ENCODE assay signal across 9 mouse cellular contexts in genomic region chr6:34874101-34874921, GRCm38 (mm10). TPM values are rescaled to one million over a fixed set of nuclear protein-coding genes. Genes with fewer than 3 reads are reported as not detected.
DNase-seq lines count a peak whose midpoint lies in the region; ATAC-seq and TF ChIP-seq lines count a peak whose summit lies in the region.
"Had no signal": no experiment of that assay in that cellular context is flagged by ENCODE, and none has a peak within 500 bp of the region (broad histone marks: within the 10 kb centered on the region; RNA-seq: fewer than 3 reads in every experiment).

No protein-coding gene starts in this region.

- H3K36me3 ChIP-seq in midbrain, embryonic 10.5 days: peaks cover 26% of the 10 kb centered on the region
- H3K36me3 ChIP-seq in midbrain, embryonic 11.5 days (ENCODE audit: control insufficient read depth, insufficient read depth, low read length): no peaks in the 10 kb centered on the region
- H3K36me3 ChIP-seq in embryonic facial prominence, embryonic 14.5 days (ENCODE audit: control insufficient read depth, insufficient read depth, low read length): 0 out of 2 replicates have a peak, but pooled peaks cover 2% of the 10 kb centered on the region
- H3K36me3 ChIP-seq in neural tube, embryonic 13.5 days: no peaks in the 10 kb centered on the region
- peaks cover 4% of the 10 kb centered on the region; the same call in 1 of the 2 replicates for H3K36me3 ChIP-seq in forebrain, postnatal 0 days (ENCODE audit: insufficient read depth)

- peaks cover 38% of the 10 kb centered on the region for H3K4me1 ChIP-seq in midbrain, embryonic 10.5 days
- peaks cover 15% of the 10 kb centered on the region for H3K4me1 ChIP-seq in midbrain, embryonic 11.5 days (ENCODE audit: control insufficient read depth, insufficient read depth, low read length)
- peaks cover 26% of the 10 kb centered on the region for H3K4me1 ChIP-seq in embryonic facial prominence, embryonic 14.5 days (ENCODE audit: control insufficient read depth, insufficient read depth, low read length)
- peaks cover 22% of the 10 kb centered on the region for H3K4me1 ChIP-seq in neural tube, embryonic 13.5 days (replicated peaks)
- H3K4me1 ChIP-seq in forebrain, postnatal 0 days (ENCODE audit: insufficient read depth): peaks cover 8% of the 10 kb centered on the region

- intact Hi-C loops in heart, postnatal 14 days (cut with DNase I): no loop called here

- no peak for TF ChIP-seq CTCF in forebrain, postnatal 0 days (IDR thresholded peaks at IDR 0.05; ENCODE audit: low read depth)

- H3K9me3 ChIP-seq in midbrain, embryonic 10.5 days (replicated peaks): no peaks in the 10 kb centered on the region
- H3K9me3 ChIP-seq in midbrain, embryonic 11.5 days (ENCODE audit: control insufficient read depth, low read length): no peaks in the 10 kb centered on the region
- H3K9me3 ChIP-seq in embryonic facial prominence, embryonic 14.5 days (ENCODE audit: control insufficient read depth, low read length): no peaks in the 10 kb centered on the region
- no peaks in the 10 kb centered on the region for H3K9me3 ChIP-seq in neural tube, embryonic 13.5 days
- H3K9me3 ChIP-seq in forebrain, postnatal 0 days (ENCODE audit: low read length): no peaks in the 10 kb centered on the region

- 0 out of 2 replicates have a peak overlapping the region, but pooled peaks have one; percentile 2 for H3K27ac ChIP-seq in midbrain, embryonic 10.5 days (replicated peaks)
- no peak overlapping the region; the same call in 1 of the 2 replicates for H3K27ac ChIP-seq in midbrain, embryonic 11.5 days (ENCODE audit: low read depth, low read length)
- peak overlapping the region; percentile 41 for H3K27ac ChIP-seq in embryonic facial prominence, embryonic 14.5 days (replicated peaks; ENCODE audit: low read depth, low read length)
- peak overlapping the region; percentile 29; the same call in 1 of the 2 replicates for H3K27ac ChIP-seq in neural tube, embryonic 13.5 days (replicated peaks)
- no peak overlapping the region for H3K27ac ChIP-seq in forebrain, postnatal 0 days (ENCODE audit: low read depth, low read length)

- WGBS in midbrain, embryonic 10.5 days: 78% methylated on average over 21 of the region's 21 CpGs
- 83% methylated on average over 21 of the region's 21 CpGs for WGBS in midbrain, embryonic 11.5 days
- WGBS in embryonic facial prominence, embryonic 14.5 days: 42% methylated on average over 21 of the region's 21 CpGs
- WGBS in neural tube, embryonic 13.5 days: 73% methylated on average over 21 of the region's 21 CpGs
- WGBS in forebrain, postnatal 0 days: 79% methylated on average over 21 of the region's 21 CpGs

- DNase-seq in midbrain, embryonic 10.5 days (ENCODE audit: low spot score): peak; percentile 11
- DNase-seq in midbrain, embryonic 11.5 days (ENCODE audit: low spot score, missing footprints): no peak
- peak; percentile 70 for DNase-seq in embryonic facial prominence, embryonic 14.5 days (ENCODE audit: low spot score)
- peak; percentile 82 to 86 for DNase-seq in heart, postnatal 14 days
- peak; percentile 88 for DNase-seq in liver
- DNase-seq in forebrain, postnatal 0 days: no peak
- DNase-seq in frontal cortex, adult 2 months (ENCODE audit: extremely low spot score in 1 of 2, low spot score in 1 of 2): no peak

- no peak overlapping the region for H3K4me2 ChIP-seq in midbrain, embryonic 11.5 days
- H3K4me2 ChIP-seq in embryonic facial prominence, embryonic 14.5 days (ENCODE audit: low read depth, low read length): no peak overlapping the region
- H3K4me2 ChIP-seq in neural tube, embryonic 13.5 days: no peak overlapping the region
- no peak overlapping the region for H3K4me2 ChIP-seq in forebrain, postnatal 0 days (ENCODE audit: low read depth)

- H3K4me3 ChIP-seq in midbrain, embryonic 10.5 days: no peak overlapping the region
- H3K4me3 ChIP-seq in midbrain, embryonic 11.5 days (ENCODE audit: low read depth, low read length): no peak overlapping the region
- H3K4me3 ChIP-seq in embryonic facial prominence, embryonic 14.5 days (ENCODE audit: low read depth, low read length): no peak overlapping the region
- no peak overlapping the region for H3K4me3 ChIP-seq in neural tube, embryonic 13.5 days
- no peak overlapping the region for H3K4me3 ChIP-seq in forebrain, postnatal 0 days (ENCODE audit: low read depth, low read length)

- ATAC-seq in midbrain, embryonic 11.5 days (ENCODE audit: low FRiP score): no peak
- ATAC-seq in embryonic facial prominence, embryonic 14.5 days (ENCODE audit: low read depth): no peak
- no peak for ATAC-seq in neural tube, embryonic 13.5 days (ENCODE audit: low read depth)
- no peak for ATAC-seq in forebrain, postnatal 0 days

- H3K9ac ChIP-seq in midbrain, embryonic 11.5 days (ENCODE audit: low read length): no peak overlapping the region
- H3K9ac ChIP-seq in embryonic facial prominence, embryonic 14.5 days (ENCODE audit: low read depth, low read length): no peak overlapping the region
- H3K9ac ChIP-seq in neural tube, embryonic 13.5 days: no peak overlapping the region
- no peak overlapping the region for H3K9ac ChIP-seq in forebrain, postnatal 0 days

- H3K27me3 ChIP-seq in midbrain, embryonic 10.5 days (ENCODE audit: low read depth, poor library complexity, severe bottlenecking): no peaks in the 10 kb centered on the region
- H3K27me3 ChIP-seq in midbrain, embryonic 11.5 days (ENCODE audit: control insufficient read depth, insufficient read depth, low read length): no peaks in the 10 kb centered on the region
- no peaks in the 10 kb centered on the region for H3K27me3 ChIP-seq in embryonic facial prominence, embryonic 14.5 days (replicated peaks; ENCODE audit: control insufficient read depth, insufficient read depth, low read length)
- no peaks in the 10 kb centered on the region for H3K27me3 ChIP-seq in neural tube, embryonic 13.5 days
- H3K27me3 ChIP-seq in forebrain, postnatal 0 days (ENCODE audit: insufficient read depth, low read length): no peaks in the 10 kb centered on the region

RNA-seq across cellular contexts. Expression of gene Cyren, which starts 3.5 kb away (rescaled TPM):
- 17.0 and 17.7 TPM in 2 replicates for polyA plus RNA-seq in midbrain, embryonic 10.5 days (2016; fragmentation: Nextera tagmentation; extraction: Ambion mirVana)
- polyA plus RNA-seq in midbrain, embryonic 11.5 days (2014; fragmentation: Nextera tagmentation; extraction: Ambion mirVana): 11.8 TPM in 2 replicates
- polyA plus RNA-seq in embryonic facial prominence, embryonic 14.5 days (2014; fragmentation: Nextera tagmentation; extraction: Ambion mirVana): 9.6 and 10.7 TPM in 2 replicates
- 1 to 10 TPM; 5.9 to 7.1 TPM for total RNA-seq in heart, postnatal 14 days (2021)
- 10.1 and 10.6 TPM in 2 replicates for polyA plus RNA-seq in neural tube, embryonic 13.5 days (2015; fragmentation: Nextera tagmentation; extraction: Ambion mirVana)
- 5.7 and 6.3 TPM in 2 replicates for total RNA-seq in forebrain, postnatal 0 days (2014; rRNA removed)
- 4.5 and 5.0 TPM in 2 replicates for polyA plus RNA-seq in forebrain, postnatal 0 days (2015; fragmentation: Nextera tagmentation; extraction: Ambion mirVana)
- 5.8 and 6.5 TPM in 2 replicates for polyA plus RNA-seq in frontal cortex, adult 2 months (2012; rRNA removed)

RNA-seq across cellular contexts. Expression of gene Tmem140, which starts 11.4 kb away (rescaled TPM):
- 1.9 and 2.1 TPM in 2 replicates for polyA plus RNA-seq in midbrain, embryonic 10.5 days (2016; fragmentation: Nextera tagmentation; extraction: Ambion mirVana)
- 1.00 and 1.3 TPM in 2 replicates for polyA plus RNA-seq in midbrain, embryonic 11.5 days (2014; fragmentation: Nextera tagmentation; extraction: Ambion mirVana)
- 2.4 TPM in 2 replicates for polyA plus RNA-seq in embryonic facial prominence, embryonic 14.5 days (2014; fragmentation: Nextera tagmentation; extraction: Ambion mirVana)
- total RNA-seq in heart, postnatal 14 days (2021): 10 to 100 TPM; 19.4 to 28.1 TPM
- 0.73 and 1.4 TPM in 2 replicates for polyA plus RNA-seq in neural tube, embryonic 13.5 days (2015; fragmentation: Nextera tagmentation; extraction: Ambion mirVana)
- total RNA-seq in forebrain, postnatal 0 days (2014; rRNA removed): 1.6 and 7.3 TPM in 2 replicates
- 0.45 and 0.48 TPM in 2 replicates for polyA plus RNA-seq in forebrain, postnatal 0 days (2015; fragmentation: Nextera tagmentation; extraction: Ambion mirVana)
- 1.9 and 2.1 TPM in 2 replicates for polyA plus RNA-seq in frontal cortex, adult 2 months (2012; rRNA removed)

RNA-seq across cellular contexts. Expression of gene Wdr91, which starts 36.4 kb away (rescaled TPM):
- 11.4 and 13.0 TPM in 2 replicates for polyA plus RNA-seq in midbrain, embryonic 10.5 days (2016; fragmentation: Nextera tagmentation; extraction: Ambion mirVana)
- polyA plus RNA-seq in midbrain, embryonic 11.5 days (2014; fragmentation: Nextera tagmentation; extraction: Ambion mirVana): 9.8 and 10.4 TPM in 2 replicates
- polyA plus RNA-seq in embryonic facial prominence, embryonic 14.5 days (2014; fragmentation: Nextera tagmentation; extraction: Ambion mirVana): 8.6 and 10.2 TPM in 2 replicates
- total RNA-seq in heart, postnatal 14 days (2021): 10 to 100 TPM; 13.3 to 15.9 TPM
- polyA plus RNA-seq in neural tube, embryonic 13.5 days (2015; fragmentation: Nextera tagmentation; extraction: Ambion mirVana): 12.8 and 13.6 TPM in 2 replicates
- 28.4 and 37.3 TPM in 2 replicates for total RNA-seq in forebrain, postnatal 0 days (2014; rRNA removed)
- polyA plus RNA-seq in forebrain, postnatal 0 days (2015; fragmentation: Nextera tagmentation; extraction: Ambion mirVana): 11.8 and 14.6 TPM in 2 replicates
- polyA plus RNA-seq in frontal cortex, adult 2 months (2012; rRNA removed): 22.8 and 26.7 TPM in 2 replicates

RNA-seq across cellular contexts. Expression of gene Stra8, which starts 45.7 kb away (rescaled TPM):
- not detected in 2 replicates for polyA plus RNA-seq in midbrain, embryonic 10.5 days (2016; fragmentation: Nextera tagmentation; extraction: Ambion mirVana)
- not detected in 2 replicates for polyA plus RNA-seq in midbrain, embryonic 11.5 days (2014; fragmentation: Nextera tagmentation; extraction: Ambion mirVana)
- not detected in 2 replicates for polyA plus RNA-seq in embryonic facial prominence, embryonic 14.5 days (2014; fragmentation: Nextera tagmentation; extraction: Ambion mirVana)
- not detected for total RNA-seq in heart, postnatal 14 days (2021)
- polyA plus RNA-seq in neural tube, embryonic 13.5 days (2015; fragmentation: Nextera tagmentation; extraction: Ambion mirVana): not detected in 2 replicates
- not detected in 2 replicates for total RNA-seq in forebrain, postnatal 0 days (2014; rRNA removed)
- polyA plus RNA-seq in forebrain, postnatal 0 days (2015; fragmentation: Nextera tagmentation; extraction: Ambion mirVana): not detected in 2 replicates
- not detected in 2 replicates for polyA plus RNA-seq in frontal cortex, adult 2 months (2012; rRNA removed)
- total RNA-seq: left cerebral cortex, postnatal 10 days had no signal

Comparison
In these comparisons a context has a peak if more than half of its experiments do, and no peak if none do; other contexts are left out.
1. DNase-seq: peak in midbrain, embryonic 10.5 days (single experiment), embryonic facial prominence, embryonic 14.5 days (single experiment), heart, postnatal 14 days (2 of 2) and liver (single experiment); none in midbrain, embryonic 11.5 days (single experiment), forebrain, postnatal 0 days (single experiment) and frontal cortex, adult 2 months (0 of 2).
2. H3K27ac ChIP-seq: peak in midbrain, embryonic 10.5 days (single experiment), embryonic facial prominence, embryonic 14.5 days (single experiment) and neural tube, embryonic 13.5 days (single experiment); none in midbrain, embryonic 11.5 days (single experiment) and forebrain, postnatal 0 days (single experiment).